Mouse (Mus musculus) megakaryocyte progenitor cell, adult 5-6 weeks (primary cell): ENCODE measurements around the gene Nlrc5. TPM values are rescaled to one million over a fixed set of nuclear protein-coding genes. Genes with fewer than 3 reads are reported as not detected.
"Not testable (repeated sequence)": the region's sequence is repeated elsewhere in the genome, so short reads cannot be mapped to it uniquely, and the experiment has no call there.

Experiments used
- ATAC-seq: replicated peaks from 2 replicates; pipeline ENCODE4 v1.8.0; 2016; ENCODE audit warnings: mild to moderate bottlenecking, moderate TSS enrichment, inconsistent platforms; ENCODE audit not compliant: poor library complexity
- total RNA-seq, 2 experiments: library from RNA; stranded (forward) in 1 of 2; stranded (reverse) in 1 of 2; fragments of 157-497, 149-512 nt in 1 of 2; fragments of 200-1000 nt in 1 of 2; gene quantifications; 2 replicates each; pipeline versions ENCODE4 v1.2.3 to v1.2.4; 2015 to 2017

Gene Nlrc5
- total RNA-seq, 2 experiments from 2014 or later: 17.7 to 22.5 TPM

DNA sequence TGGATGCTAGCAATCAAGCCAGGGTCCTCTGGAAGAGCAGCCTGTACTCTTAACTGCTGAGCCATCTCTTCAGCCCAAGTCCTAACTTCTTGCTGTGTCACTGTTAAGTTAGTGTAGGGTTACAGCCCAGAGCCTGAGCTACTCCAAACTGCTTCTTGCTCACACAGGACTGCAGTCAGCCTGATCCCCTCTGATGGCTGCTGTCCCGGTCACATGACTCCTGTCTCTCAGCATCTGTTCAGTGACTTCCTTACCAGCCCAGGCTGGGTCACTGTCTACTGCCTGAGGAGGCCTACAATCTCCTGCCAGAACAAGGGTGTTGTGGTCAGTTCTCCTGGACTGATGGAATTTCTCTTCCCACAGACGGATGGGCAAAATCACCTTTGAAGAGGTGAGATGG lies 18.9 kb upstream of the Nlrc5 start:
- ATAC-seq: peak; percentile 32; the same call in 1 of the 2 replicates

- ATAC-seq: peak; percentile 90
Observed at GRCm38 (mm10) chr8:94418017-94418416, 16.1 kb upstream of the Nlrc5 start.

DNA sequence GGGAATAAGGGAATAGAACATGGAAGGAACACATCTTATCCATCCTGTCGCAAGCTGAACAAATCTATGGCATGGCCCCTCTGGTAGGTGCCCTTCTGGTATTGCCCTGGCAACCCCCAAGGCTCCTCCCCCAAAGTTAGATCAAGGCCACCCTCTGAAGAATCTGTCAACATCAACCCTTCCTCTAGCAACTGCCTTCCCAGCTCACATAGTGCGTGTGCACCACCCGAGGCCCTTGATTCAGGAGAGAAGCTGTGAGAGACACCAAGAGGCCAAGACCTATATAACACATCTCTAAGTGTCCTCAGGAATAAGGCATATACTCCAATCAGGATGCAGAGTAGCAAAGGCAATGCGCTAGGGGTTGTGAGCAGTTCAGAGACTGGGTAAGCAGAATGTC lies 11.9 kb upstream of the Nlrc5 start:
- no peak for ATAC-seq

DNA sequence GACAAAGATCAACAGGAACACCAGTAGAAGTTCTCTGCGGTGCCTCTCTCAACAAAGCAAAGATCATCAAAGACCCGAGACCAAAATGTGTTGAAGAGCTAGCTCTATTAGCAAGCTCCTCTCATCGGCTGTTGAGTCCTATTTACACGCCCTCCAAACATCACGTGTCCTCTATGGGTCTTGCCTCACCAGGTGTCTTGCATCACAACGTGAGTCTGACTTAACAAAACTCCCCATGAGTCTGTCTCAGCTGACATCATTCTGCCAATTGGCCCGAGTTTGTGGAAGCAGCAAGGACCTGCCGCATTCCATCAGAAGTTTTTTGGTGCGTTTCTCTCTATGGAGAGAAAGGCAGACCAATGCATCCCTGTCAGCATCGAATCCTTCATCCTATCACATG lies 6.2 kb upstream of the Nlrc5 start:
- ATAC-seq: peak; percentile 80

GRCm38 (mm10) chr8:94428420-94428819 lies 5.7 kb upstream of the Nlrc5 start:
- 0 out of 2 replicates have a peak, but pooled peaks have one; percentile 35 for ATAC-seq

GRCm38 (mm10) chr8:94429376-94429775 lies 4.8 kb upstream of the Nlrc5 start:
- no peak for ATAC-seq

DNA sequence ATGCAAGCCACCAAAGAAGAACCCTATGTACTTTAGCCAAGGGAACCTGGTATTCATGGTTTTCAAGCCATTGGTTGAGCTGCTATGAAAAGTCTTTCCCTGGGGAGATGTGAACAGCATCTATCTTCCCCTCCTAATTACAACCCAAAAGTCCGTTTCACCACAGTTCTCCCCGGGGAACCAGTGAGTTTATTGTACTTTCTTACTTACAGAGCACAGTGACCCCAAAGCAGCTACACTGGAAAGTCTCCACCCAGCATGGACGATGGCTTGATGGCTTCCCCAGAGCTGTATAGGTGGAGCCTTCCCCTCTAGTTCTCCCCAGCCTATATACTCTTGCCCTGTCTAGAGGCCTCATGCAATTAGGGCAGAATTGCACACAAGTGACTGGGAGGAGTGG lies 1.9 kb upstream of the Nlrc5 start:
- ATAC-seq: no peak

DNA sequence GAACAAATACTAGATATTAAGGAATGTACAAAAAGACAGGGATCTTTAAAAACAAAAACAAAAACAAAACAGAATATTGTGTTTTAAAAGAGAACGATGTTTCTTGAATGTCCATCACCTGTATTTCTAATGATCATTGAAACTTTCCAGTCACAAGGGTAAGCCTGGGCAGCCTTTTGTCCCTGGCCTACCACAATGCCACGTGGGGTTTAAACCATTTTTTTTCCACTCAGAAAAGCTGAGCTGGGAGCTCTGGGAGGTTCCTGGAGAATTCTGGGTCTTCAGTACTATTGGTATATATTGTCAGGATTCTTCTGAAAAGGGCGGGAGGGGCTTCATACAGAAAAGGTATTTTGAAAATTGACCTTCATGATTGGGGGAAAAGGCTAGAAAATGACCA lies 802 bp downstream of the Nlrc5 start:
- no peak for ATAC-seq

- ATAC-seq: no peak
Observed at GRCm38 (mm10) chr8:94435397-94436111, 1.4 kb downstream of the Nlrc5 start.

DNA sequence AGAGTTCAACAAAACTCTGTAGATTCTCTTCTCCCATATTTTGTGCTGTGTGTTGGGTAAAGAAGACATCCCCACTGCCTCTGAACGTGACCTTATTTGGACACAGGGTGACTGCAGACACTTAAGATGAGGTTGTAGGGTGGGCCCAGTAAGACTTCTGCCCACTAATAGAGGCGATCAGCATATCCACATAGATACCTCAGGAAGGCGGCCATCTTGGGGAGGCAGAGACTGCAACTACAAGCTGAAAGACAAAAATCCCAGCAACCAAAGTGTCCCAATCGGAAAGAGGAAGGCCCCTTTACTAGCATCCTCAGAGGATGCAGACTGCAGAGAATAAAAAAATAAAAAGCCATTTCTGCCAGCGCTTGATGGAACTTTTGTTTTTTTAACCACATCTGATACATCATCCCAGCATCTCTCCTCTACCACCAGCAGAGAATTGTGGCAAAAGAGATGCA lies 2.0 kb downstream of the Nlrc5 start:
- no peak for ATAC-seq

GRCm38 (mm10) chr8:94436900-94437299 lies 2.7 kb downstream of the Nlrc5 start:
- no peak for ATAC-seq

DNA sequence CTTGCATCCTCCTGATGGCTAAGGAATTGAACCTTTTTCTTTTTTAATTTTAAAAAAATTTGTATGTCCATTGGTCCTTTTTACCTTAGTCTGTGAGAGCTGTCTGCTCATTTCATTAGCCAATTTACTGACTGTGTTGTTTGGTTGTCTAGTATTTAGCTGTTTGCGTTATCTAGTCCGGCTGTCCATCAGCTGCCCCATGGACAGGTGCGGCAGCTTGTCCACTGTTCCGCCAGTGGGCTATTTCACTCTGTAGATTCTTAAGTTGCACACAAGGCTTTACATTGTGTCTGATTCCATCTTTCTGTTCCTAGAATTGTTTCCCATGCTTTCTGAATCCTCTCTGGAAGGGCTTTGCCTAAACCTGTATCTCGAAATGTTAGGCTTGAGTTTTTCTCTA lies 4.5 kb downstream of the Nlrc5 start:
- ATAC-seq: no peak

- ATAC-seq: no peak
Observed at GRCm38 (mm10) chr8:94439691-94440090, 5.5 kb downstream of the Nlrc5 start.

DNA sequence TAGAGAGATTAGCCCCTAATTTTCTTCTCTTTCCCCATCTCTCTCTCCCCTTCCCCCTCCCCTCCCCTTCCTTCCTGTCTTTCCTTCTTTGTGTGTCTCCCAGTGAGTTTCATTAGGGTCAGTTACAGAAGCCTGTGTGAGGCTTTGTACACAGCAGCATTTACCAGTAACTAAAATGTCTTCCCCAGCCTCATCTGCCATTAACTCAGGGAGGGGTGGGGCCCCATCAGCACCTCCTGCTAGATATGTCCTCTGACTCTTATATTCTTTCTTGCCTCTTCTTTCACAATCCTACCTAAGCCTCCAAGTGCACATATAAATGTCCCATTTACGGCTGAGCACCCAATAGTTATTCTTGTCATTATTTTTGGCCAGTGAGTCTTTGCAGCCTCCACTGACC lies 6.2 kb downstream of the Nlrc5 start:
- ATAC-seq: no peak

DNA sequence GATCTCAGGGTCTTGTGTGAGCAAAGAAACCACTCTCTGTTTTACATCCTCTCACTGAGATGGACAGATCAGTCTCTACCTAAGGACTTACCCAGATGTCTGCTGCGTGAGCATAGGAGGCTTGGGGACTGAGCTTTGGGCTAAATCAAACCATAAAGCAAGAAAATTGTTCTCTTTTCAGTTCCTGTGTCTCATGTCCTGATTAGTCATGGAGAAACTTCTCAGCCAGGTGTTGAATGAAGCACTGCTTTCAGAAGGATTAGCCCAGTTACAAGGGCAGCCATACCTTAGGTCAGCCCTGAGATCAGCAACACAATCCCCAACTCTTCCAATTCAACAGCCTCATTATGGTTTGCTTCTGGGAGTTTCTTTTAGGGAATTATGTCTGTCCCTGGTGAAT lies 7.5 kb downstream of the Nlrc5 start:
- no peak for ATAC-seq

- peak; percentile 46 for ATAC-seq
Observed at GRCm38 (mm10) chr8:94443153-94443552, 9.0 kb downstream of the Nlrc5 start.

DNA sequence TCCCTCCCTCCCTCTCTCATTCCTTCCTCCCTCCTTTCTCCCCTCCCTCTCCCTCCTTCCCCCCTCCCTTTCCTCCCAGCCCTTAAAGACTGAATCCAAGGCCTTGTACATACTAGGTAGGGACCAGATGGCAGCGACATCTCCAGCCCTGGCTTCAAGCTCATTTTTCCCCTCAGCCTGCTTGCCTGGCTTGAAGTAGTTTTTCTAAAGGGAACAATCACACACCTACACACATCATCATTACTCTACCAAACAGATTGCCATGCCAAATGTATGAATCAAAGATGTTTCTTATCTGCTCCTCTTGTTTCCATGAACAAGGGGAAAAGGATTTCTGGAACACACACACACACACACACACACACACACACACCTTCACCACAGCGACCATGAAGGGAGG lies 10.3 kb downstream of the Nlrc5 start:
- ATAC-seq: no peak

DNA sequence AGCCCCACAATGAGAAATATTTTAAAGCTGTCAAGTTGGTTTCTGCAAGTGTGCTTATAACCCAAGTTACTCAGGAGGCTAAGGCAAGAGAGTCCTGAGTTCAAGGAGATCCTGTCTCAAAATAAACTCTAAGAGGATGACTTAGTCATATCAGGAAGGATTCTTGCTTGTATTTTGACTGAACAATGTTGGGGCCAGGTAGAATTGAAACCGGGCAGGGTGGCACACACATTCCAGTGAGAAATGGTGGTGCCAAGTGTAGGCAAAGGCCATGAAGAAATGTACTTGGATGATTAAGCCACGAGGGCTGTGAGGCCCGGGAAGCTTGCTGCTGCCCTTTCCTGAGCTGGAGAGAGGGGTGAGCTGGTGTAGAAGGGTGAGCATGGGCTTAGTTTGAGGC lies 13.0 kb downstream of the Nlrc5 start:
- ATAC-seq: no peak

GRCm38 (mm10) chr8:94447583-94448324 lies 13.6 kb downstream of the Nlrc5 start:
- ATAC-seq: no peak

GRCm38 (mm10) chr8:94452991-94453390 lies 18.8 kb downstream of the Nlrc5 start:
- ATAC-seq: not testable (repeated sequence)

GRCm38 (mm10) chr8:94453868-94454488 lies 19.8 kb downstream of the Nlrc5 start:
- no peak for ATAC-seq

DNA sequence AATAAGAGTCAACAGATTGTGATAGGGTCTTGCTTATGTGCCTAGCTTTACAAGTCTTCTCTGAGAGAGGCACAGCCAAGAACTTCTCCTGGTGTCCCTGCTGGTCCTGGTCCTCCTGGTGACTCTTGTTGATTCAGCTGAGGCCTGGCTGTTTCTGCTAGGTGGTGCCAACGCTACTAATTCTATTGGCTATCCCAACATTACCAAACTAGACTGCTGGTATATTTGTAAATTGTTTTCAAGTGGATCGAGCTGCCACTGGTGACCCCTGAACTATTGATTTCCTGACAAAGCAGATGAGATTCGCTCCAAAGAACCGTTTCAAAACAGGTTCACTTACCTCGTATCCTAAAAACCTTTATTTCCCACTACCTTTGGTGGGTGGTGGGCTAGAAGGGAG lies 20.7 kb downstream of the Nlrc5 start:
- ATAC-seq: no peak
